Mouse (Mus musculus) cerebellum, postnatal 10 days (tissue): Measurements from ENCODE around the gene Susd1.
A peak's percentile ranks its signal among the peaks of the same experiment; 100 is the strongest.

Source experiments
- DNase-seq, 2 experiments: peaks; one replicate each; pipeline ENCODE4 v3.0.0; 2021; ENCODE audit warnings: mixed read lengths in 2 of 2

Gene Susd1

GRCm38 (mm10) chr4:59379876-59380275 is 58.6 kb downstream of the Susd1 start:
- DNase-seq = no peak

- no peak for DNase-seq
These were observed 59.8 kb downstream of the Susd1 start for GRCm38 (mm10) chr4:59378631-59379030.

- DNase-seq = no peak
These were observed 64.0 kb downstream of the Susd1 start for GRCm38 (mm10) chr4:59374271-59374938.

- peak; percentile 48 to 52 for DNase-seq
These were observed 65.8 kb downstream of the Susd1 start for GRCm38 (mm10) chr4:59372546-59373157.

GRCm38 (mm10) chr4:59371910-59372309 is 66.5 kb downstream of the Susd1 start:
- DNase-seq = no peak

- no peak for DNase-seq
These were observed 68.5 kb downstream of the Susd1 start for GRCm38 (mm10) chr4:59369941-59370340.

- no peak for DNase-seq
These were observed 70.3 kb downstream of the Susd1 start for GRCm38 (mm10) chr4:59368118-59368517.

GRCm38 (mm10) chr4:59366206-59366605 is 72.2 kb downstream of the Susd1 start:
- DNase-seq = no peak

- DNase-seq = no peak
These were observed 72.9 kb downstream of the Susd1 start for GRCm38 (mm10) chr4:59365571-59365970.

GRCm38 (mm10) chr4:59364229-59365173 is 73.9 kb downstream of the Susd1 start:
- DNase-seq = no peak

GRCm38 (mm10) chr4:59363041-59363440 is 75.4 kb downstream of the Susd1 start:
- DNase-seq = no peak

- DNase-seq = peak; percentile 90 to 93
These were observed 77.7 kb downstream of the Susd1 start for GRCm38 (mm10) chr4:59360704-59361103.

GRCm38 (mm10) chr4:59359921-59360320 is 78.5 kb downstream of the Susd1 start:
- DNase-seq = no peak

- DNase-seq = no peak
These were observed 79.5 kb downstream of the Susd1 start for GRCm38 (mm10) chr4:59358960-59359359.

GRCm38 (mm10) chr4:59355421-59355820 is 83.0 kb downstream of the Susd1 start:
- no peak for DNase-seq

- DNase-seq = no peak
These were observed 83.8 kb downstream of the Susd1 start for GRCm38 (mm10) chr4:59354666-59355065.

GRCm38 (mm10) chr4:59351938-59352337 is 86.5 kb downstream of the Susd1 start:
- no peak for DNase-seq

GRCm38 (mm10) chr4:59350354-59350753 is 88.1 kb downstream of the Susd1 start:
- no peak for DNase-seq

- DNase-seq = no peak
These were observed 88.8 kb downstream of the Susd1 start for GRCm38 (mm10) chr4:59349425-59350185.

GRCm38 (mm10) chr4:59340714-59341113 is 97.7 kb downstream of the Susd1 start:
- DNase-seq = peak; percentile 94 to 96

GRCm38 (mm10) chr4:59340046-59340445 is 98.4 kb downstream of the Susd1 start:
- DNase-seq = no peak

- no peak for DNase-seq
These were observed 99.4 kb downstream of the Susd1 start for GRCm38 (mm10) chr4:59338896-59339535.
